Mouse (Mus musculus) cerebellum, adult 8-10 months (tissue): ENCODE data around the gene Taf15.
"Not testable (repeated sequence)": the region's sequence is repeated elsewhere in the genome, so short reads cannot be mapped to it uniquely, and the experiment has no call there.

Experiments used
- DNase-seq: peaks from one replicate; pipeline ENCODE4 v3.0.0; 2022

Taf15 gene

GRCm38 (mm10) chr11:83540931-83541330, 68.0 kb downstream of the Taf15 start:
- DNase-seq: no peak

GRCm38 (mm10) chr11:83541415-83541814, 68.5 kb downstream of the Taf15 start:
- no peak for DNase-seq

GRCm38 (mm10) chr11:83544214-83544613, 71.3 kb downstream of the Taf15 start:
- no peak for DNase-seq

GRCm38 (mm10) chr11:83550186-83550632, 77.3 kb downstream of the Taf15 start:
- no peak for DNase-seq

- DNase-seq: not testable (repeated sequence)
These were observed 78.2 kb downstream of the Taf15 start for GRCm38 (mm10) chr11:83551037-83551436.

DNA sequence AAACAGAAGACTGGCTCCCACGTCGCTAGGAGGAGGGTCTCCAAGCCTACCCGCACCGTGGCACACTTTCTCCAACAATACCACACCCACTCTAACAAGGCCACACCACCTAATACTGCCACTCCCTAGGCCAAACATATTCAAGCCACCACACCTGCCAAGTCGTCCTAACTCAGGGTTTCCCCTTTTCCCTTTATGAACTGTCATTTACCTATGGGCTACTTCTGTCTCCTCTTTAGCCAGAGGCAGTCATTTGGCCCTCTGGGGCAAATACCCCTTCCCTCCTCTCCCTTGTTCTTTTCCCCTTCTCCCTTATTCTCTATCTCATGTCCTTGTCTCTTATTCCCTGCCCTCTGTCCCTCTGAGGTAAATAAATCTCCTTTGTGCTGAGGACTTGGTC, 78.8 kb downstream of the Taf15 start:
- no peak for DNase-seq
